Mouse (Mus musculus) hindbrain, postnatal 0 days (tissue): ENCODE data around the gene Nhsl2. TPM values are rescaled to one million over a fixed set of nuclear protein-coding genes. Genes with fewer than 3 reads are reported as not detected.
A peak's percentile ranks its signal among the peaks of the same experiment; 100 is the strongest.
"Not testable (repeated sequence)": the region's sequence is repeated elsewhere in the genome, so short reads cannot be mapped to it uniquely, and the experiment has no call there.

ENCODE experiments used
- ATAC-seq: fragments of 200-750 bp; cut with Nextera tagmentation; 2 replicates; pipeline ENCODE4 v1.8.0; 2017; ENCODE audit warnings: mild to moderate bottlenecking, moderate TSS enrichment, moderate library complexity
- DNase-seq: peaks from one replicate; pipeline ENCODE4 v3.0.0-alpha.2; 2015; ENCODE audit warnings: low spot score
- H3K27ac ChIP-seq: fragments of 300-500 bp; sonication (generic); 2 replicates; pipeline ENCODE4 v1.5.1; 2014; ENCODE audit warnings: mild to moderate bottlenecking
- H3K27me3 ChIP-seq: fragments of 300-500 bp; sonication (generic); 2 replicates; pipeline ENCODE4 v1.6.1; 2014; ENCODE audit warnings: low read length, mixed read lengths; ENCODE audit not compliant: insufficient read depth
- H3K36me3 ChIP-seq: fragments of 300-500 bp; sonication (generic); 2 replicates; pipeline ENCODE4 v1.6.1; 2014; ENCODE audit warnings: low read length, mixed read lengths; ENCODE audit not compliant: insufficient read depth
- H3K4me1 ChIP-seq: fragments of 300-500 bp; sonication (generic); 2 replicates; pipeline ENCODE4 v1.6.1; 2014; ENCODE audit warnings: antibody characterized with exemption, low read length, mixed read lengths; ENCODE audit not compliant: insufficient read depth
- H3K4me2 ChIP-seq: fragments of 300-500 bp; sonication (generic); 2 replicates; pipeline ENCODE4 v1.6.1; 2014; ENCODE audit warnings: low read depth, mild to moderate bottlenecking, low read length, moderate library complexity, mixed read lengths
- H3K4me3 ChIP-seq: fragments of 300-500 bp; sonication (generic); 2 replicates; pipeline ENCODE4 v1.5.1; 2014; ENCODE audit warnings: low read length
- H3K9ac ChIP-seq: fragments of 300-500 bp; sonication (generic); replicated peaks from 2 replicates; pipeline ENCODE4 v1.6.1; 2014; ENCODE audit warnings: mild to moderate bottlenecking, low read length, moderate library complexity, mixed read lengths
- H3K9me3 ChIP-seq: fragments of 300-500 bp; sonication (generic); 2 replicates; pipeline ENCODE4 v1.6.1; 2016; ENCODE audit warnings: low read length, mixed read lengths
- CTCF ChIP-seq: IDR thresholded peaks from 2 replicates; pipeline ENCODE4 v1.5.1; 2016; ENCODE audit warnings: antibody characterized with exemption, control low read depth, low read depth
- WGBS: fragments of 180-500 bp; shearing (Covaris S2); extraction: QIAGEN DNeasy Blood & Tissue Kit; methylation state at CpG from one replicate; pipeline ENCODE4 v1.1.7; 2014; 5-methylcytosine and 5-hydroxymethylcytosine counted together
- polyA plus RNA-seq: library from polyadenylated mRNA; unstranded; fragments of >200 nt; fragmentation: Nextera tagmentation; extraction: Ambion mirVana; gene quantifications from 2 replicates; pipeline ENCODE4 v1.2.1, GENCODE M21; 2015
- total RNA-seq: library from RNA; depleted of rRNA; stranded (reverse); fragments of >200 nt; gene quantifications from 2 replicates; pipeline ENCODE4 v1.2.3, GENCODE M21; 2014; rRNA removed

Gene Nhsl2
- 32.5 and 38.7 TPM in 2 replicates for total RNA-seq
- 5.8 and 6.7 TPM in 2 replicates for polyA plus RNA-seq

DNA sequence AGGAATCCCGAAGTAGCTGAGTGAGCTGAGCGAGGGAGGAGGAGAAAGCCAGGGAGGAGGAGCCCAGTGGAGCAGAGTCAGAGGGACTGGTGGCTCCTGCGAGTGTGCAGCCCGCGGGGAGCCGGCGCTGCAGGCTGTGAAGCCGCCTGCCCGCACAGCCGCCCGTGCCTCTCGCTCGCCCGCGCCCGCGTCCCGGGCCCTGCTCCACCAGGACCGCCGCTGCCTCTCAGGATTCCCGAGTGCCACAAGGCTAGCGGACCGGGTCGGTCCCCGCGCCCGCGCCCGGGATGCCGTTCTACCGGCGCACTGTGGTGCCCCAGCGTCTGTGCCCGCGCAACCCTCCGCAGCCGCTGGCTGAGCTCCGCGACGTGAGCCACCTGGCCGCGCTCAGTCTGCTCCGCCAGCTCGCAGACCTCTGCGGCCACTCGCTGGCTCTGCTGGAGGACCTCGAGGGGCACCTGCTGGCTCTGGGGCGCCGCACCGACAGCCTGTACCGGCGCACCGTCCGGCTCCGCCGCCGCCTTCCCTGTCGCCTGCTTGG, at the start of gene Nhsl2:
Nhsl2 (plus strand) TSS at position 105 of the 541 bp plus-strand sequence.
- TF ChIP-seq CTCF = no peak

DNA sequence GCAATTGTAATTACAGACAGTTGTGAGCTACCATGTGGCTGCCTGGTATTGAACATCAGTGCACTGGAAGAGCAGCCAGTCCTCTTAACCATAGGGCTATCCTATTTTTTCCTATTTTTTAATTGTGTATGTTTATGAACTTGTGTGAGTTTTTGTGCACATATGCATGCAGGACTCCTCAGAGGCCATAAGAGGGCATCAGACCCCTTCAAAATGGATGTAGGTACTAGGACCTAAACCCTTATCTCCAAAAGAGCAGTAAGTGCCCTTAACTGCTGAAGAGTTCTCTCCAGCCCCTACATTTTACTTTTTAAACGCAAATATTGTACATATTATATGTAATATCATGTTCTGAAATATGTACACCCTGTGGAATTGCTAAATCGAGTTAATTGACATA, 43.7 kb upstream of the Nhsl2 start:
- TF ChIP-seq CTCF = peak; percentile 65
- ATAC-seq = no peak
- Histone ChIP-seq H3K27ac (no peak overlapping the region), H3K4me3 (no peak overlapping the region), H3K9me3 (no peaks in the 10 kb centered on the region), H3K4me2 (no peak overlapping the region), H3K9ac (no peak overlapping the region), H3K36me3 (no peaks in the 10 kb centered on the region), H3K27me3 (no peaks in the 10 kb centered on the region), H3K4me1 (no peaks in the 10 kb centered on the region)
- peak; percentile 55 for DNase-seq
- WGBS = 34% methylated on average over 2 of the region's 2 CpGs

More for the DNA sequence above, at the start of gene Nhsl2:
- WGBS = 22% methylated on average over 47 of the region's 58 CpGs
- peak within 1 kb of the TSS; percentile 47 for H3K9ac ChIP-seq
- no peaks in the 10 kb centered on the region for H3K4me1 ChIP-seq
- H3K27me3 ChIP-seq = peaks cover 5% of the 10 kb centered on the region; the same call in 1 of the 2 replicates
- peak within 1 kb of the TSS; percentile 45 for H3K4me3 ChIP-seq
- H3K4me2 ChIP-seq = peak within 1 kb of the TSS; percentile 62
- no peak within 1 kb of the TSS for H3K27ac ChIP-seq
- no peaks in the 10 kb centered on the region for H3K9me3 ChIP-seq
- H3K36me3 ChIP-seq = no peaks in the 10 kb centered on the region
- ATAC-seq (peak; percentile 71), DNase-seq (peak; percentile 38)

DNA sequence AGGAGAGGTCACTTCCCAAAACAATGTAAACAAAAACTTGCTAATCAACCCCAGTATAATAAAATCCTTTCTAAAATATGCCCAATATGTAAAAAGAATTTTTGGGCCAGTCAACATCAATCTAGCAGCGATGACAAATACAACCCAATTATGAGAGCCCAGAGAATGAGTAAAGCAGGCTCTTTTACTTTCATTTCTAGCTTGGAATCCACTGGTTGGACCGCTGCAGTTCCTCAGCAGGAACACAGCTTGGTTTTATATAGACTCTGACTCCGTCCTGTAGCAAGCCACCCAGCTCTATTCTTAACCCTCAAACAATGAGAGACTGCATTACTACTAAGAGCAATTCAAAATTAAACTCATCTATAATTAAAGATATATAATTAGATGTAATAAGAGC, 37.4 kb upstream of the Nhsl2 start:
- Histone ChIP-seq H3K9me3 (no peaks in the 10 kb centered on the region), H3K27ac (no peak overlapping the region), H3K9ac (no peak overlapping the region), H3K36me3 (no peaks in the 10 kb centered on the region), H3K4me1 (no peaks in the 10 kb centered on the region), H3K27me3 (no peaks in the 10 kb centered on the region), H3K4me3 (no peak overlapping the region), H3K4me2 (no peak overlapping the region)
- no peak for DNase-seq
- no peak for ATAC-seq
- TF ChIP-seq CTCF = no peak
- 66% methylated on average over 3 of the region's 3 CpGs for WGBS

DNA sequence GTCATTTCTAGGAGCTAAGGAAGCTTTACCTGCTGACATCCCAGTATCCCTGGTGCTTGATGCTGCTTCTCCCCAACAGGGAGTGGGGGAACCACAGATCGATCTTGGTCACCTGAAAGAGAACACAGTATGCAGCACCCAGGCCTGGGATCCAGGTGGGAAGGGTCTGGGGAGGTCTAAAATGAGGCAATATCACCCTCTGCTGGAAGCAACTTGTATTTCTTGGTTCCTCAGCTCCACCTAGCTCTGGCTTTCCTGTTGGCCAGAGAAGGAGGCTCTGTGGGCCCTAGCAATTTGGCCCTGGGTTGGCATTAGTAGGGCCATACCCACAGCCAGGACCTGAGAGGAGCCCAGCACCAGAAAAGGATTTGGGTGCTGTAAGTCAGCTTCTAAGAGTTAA, 30.0 kb upstream of the Nhsl2 start:
- 67% methylated on average over 1 of the region's 1 CpGs for WGBS
- H3K9ac ChIP-seq = no peak overlapping the region
- ATAC-seq (no peak), DNase-seq (peak; percentile 16)
- no peaks in the 10 kb centered on the region for H3K9me3 ChIP-seq
- no peaks in the 10 kb centered on the region for H3K4me1 ChIP-seq
- peak; percentile 57 for TF ChIP-seq CTCF
- H3K27ac ChIP-seq = no peak overlapping the region
- H3K4me3 ChIP-seq = no peak overlapping the region
- H3K36me3 ChIP-seq = no peaks in the 10 kb centered on the region
- H3K4me2 ChIP-seq = no peak overlapping the region
- H3K27me3 ChIP-seq = no peaks in the 10 kb centered on the region

DNA sequence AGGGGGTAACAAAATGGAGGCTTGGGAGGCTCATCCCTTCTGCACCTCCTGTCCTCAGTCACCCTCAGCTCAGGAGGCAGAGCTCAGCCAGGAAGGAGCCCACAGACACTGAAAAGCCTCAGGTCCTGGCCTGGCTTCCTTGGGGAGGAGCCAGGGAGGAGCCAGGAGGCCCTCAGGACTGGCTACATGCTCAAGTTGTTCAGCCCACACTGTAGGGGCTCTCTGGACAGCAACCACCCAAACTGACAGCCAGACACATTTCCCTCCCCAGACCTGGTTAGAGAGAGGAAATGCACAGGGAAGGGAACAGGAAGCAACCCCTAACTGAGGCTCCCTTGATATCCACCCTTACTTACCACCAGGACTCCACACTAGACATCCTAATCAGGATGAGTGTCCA, 29.2 kb upstream of the Nhsl2 start:
- H3K4me2 ChIP-seq, H3K4me3 ChIP-seq, ATAC-seq, DNase-seq, H3K27ac ChIP-seq, H3K9me3 ChIP-seq, H3K4me1 ChIP-seq, H3K9ac ChIP-seq, H3K36me3 ChIP-seq, H3K27me3 ChIP-seq: not testable (repeated sequence)

DNA sequence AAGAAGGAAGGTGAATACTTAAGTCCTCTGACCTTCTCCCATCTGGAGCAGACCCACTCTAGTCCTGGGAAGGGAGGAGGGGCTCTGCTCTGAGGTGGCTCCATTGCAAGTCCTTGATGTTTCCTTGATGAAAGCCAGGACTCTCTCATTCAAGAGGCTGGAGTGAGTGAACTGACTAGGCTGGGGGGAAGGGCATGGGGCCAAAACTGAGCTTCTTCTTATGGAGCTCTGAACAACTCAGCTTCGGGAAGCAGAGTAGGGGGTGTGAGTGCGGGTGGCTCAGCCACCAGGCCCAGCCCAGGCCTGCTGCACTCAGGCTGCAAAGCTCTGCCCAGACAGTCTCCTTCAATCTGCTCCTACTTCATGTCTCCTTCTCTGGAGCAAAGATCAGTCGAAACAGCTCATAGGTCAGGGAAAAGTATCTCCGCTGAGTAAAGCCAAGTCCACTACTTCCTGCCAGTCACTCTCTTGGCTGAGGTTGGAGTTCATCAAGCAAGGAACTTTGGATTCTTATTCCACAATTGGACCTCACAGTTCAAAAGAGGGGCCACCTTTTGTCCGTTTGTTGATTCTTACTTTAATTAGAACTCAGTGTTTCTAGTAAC, 1.9 kb upstream of the Nhsl2 start:
- TF ChIP-seq CTCF = no peak
- H3K4me3 ChIP-seq = no peak overlapping the region
- no peak for ATAC-seq
- no peak overlapping the region for H3K27ac ChIP-seq
- 69% methylated on average over 5 of the region's 5 CpGs for WGBS
- no peaks in the 10 kb centered on the region for H3K4me1 ChIP-seq
- H3K36me3 ChIP-seq = no peaks in the 10 kb centered on the region
- H3K9me3 ChIP-seq = no peaks in the 10 kb centered on the region
- no peak overlapping the region for H3K9ac ChIP-seq
- H3K4me2 ChIP-seq = no peak overlapping the region
- DNase-seq = no peak
- peaks cover 5% of the 10 kb centered on the region; the same call in 1 of the 2 replicates for H3K27me3 ChIP-seq

DNA sequence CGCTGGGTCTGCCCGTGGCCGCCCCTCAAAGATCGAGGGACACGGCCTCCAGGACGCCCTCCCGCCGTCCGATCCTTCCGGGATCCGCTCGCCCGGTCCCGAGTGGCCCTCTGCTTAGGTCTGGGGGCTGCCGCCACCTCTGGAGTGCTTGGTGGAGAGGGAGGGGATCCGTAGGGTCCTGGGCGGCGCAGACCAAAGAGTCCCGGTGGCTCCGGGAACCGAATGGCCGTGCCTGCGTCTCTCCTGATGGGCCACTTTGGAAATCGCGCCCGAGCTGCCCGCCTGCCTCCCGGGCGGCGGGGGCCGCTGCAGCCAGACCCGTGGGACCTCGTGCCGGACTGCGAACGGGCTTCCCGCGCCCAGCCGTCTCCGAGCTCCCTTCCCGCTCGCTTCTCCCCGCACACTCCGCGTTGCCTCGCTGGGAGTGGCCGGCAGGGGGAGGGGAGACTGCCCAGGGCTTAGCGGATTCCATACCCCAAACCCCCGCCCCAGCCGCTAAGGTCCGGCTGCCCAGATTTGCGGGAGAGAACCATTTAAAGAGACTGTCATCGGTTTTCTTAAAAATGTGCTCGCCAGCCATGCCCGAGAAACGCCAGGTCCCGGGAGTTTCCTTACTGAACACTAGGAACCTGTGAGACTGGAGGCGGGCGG, 841 bp downstream of the Nhsl2 start:
- peaks cover 5% of the 10 kb centered on the region; the same call in 1 of the 2 replicates for H3K27me3 ChIP-seq
- H3K36me3 ChIP-seq = no peaks in the 10 kb centered on the region
- peak overlapping the region; percentile 45 for H3K4me3 ChIP-seq
- ATAC-seq (peak; percentile 63; the same call in 1 of the 2 replicates), DNase-seq (peak; percentile 18)
- 36% methylated on average over 48 of the region's 59 CpGs for WGBS
- no peak overlapping the region for H3K27ac ChIP-seq
- TF ChIP-seq CTCF = peak; percentile 40
- H3K4me2 ChIP-seq = peak overlapping the region; percentile 62
- no peaks in the 10 kb centered on the region for H3K9me3 ChIP-seq
- no peaks in the 10 kb centered on the region for H3K4me1 ChIP-seq
- H3K9ac ChIP-seq = peak overlapping the region; percentile 47
